Mouse (Mus musculus) liver, adult 2 months (tissue): ENCODE measurements around the gene Tmem117. TPM values are rescaled to one million over a fixed set of nuclear protein-coding genes. Genes with fewer than 3 reads are reported as not detected.

Source experiments
- DNase-seq: peaks from one replicate; pipeline ENCODE4 v3.0.0-alpha.2; 2011; ENCODE audit warnings: low read depth, low spot score; ENCODE audit errors: extremely low read depth
- H3K27ac ChIP-seq: fragments of 200-500 bp; replicated peaks from 2 replicates; pipeline ENCODE4 v1.5.1; 2012; ENCODE audit warnings: low read depth, mild to moderate bottlenecking, control low read depth, inconsistent platforms, low read length; ENCODE audit not compliant: insufficient read depth
- H3K27me3 ChIP-seq: fragments of 200-500 bp; 2 replicates; pipeline ENCODE4 v1.6.1; 2012; ENCODE audit warnings: mild to moderate bottlenecking, moderate library complexity, low read length, inconsistent platforms; ENCODE audit not compliant: control insufficient read depth, insufficient read depth
- H3K36me3 ChIP-seq: fragments of 200-500 bp; 2 replicates; pipeline ENCODE4 v1.6.1; 2012; ENCODE audit warnings: low read length, inconsistent platforms; ENCODE audit not compliant: control insufficient read depth, insufficient read depth
- H3K4me1 ChIP-seq: fragments of 200-500 bp; 2 replicates; pipeline ENCODE4 v1.6.1; 2011; ENCODE audit warnings: low read length; ENCODE audit not compliant: control insufficient read depth, insufficient read depth
- H3K4me3 ChIP-seq: fragments of 200-500 bp; 2 replicates; pipeline ENCODE4 v1.5.1; 2011; ENCODE audit warnings: low read depth, mild to moderate bottlenecking, control low read depth, low read length, moderate library complexity; ENCODE audit not compliant: insufficient read depth
- H3K79me2 ChIP-seq: fragments of 200-500 bp; 2 replicates; pipeline ENCODE4 v1.6.1; 2012; ENCODE audit warnings: inconsistent platforms, mild to moderate bottlenecking, low read length, moderate library complexity; ENCODE audit not compliant: control insufficient read depth, insufficient read depth
- H3K9ac ChIP-seq: fragments of 200-500 bp; 2 replicates; pipeline ENCODE4 v1.6.1; 2012; ENCODE audit warnings: low read depth, mild to moderate bottlenecking, control low read depth, inconsistent platforms, low read length
- CTCF ChIP-seq: fragments of 200-500 bp; IDR thresholded peaks from 2 replicates; pipeline ENCODE4 v1.5.1; 2011; ENCODE audit warnings: low read depth, low read length, control low read depth
- POLR2A ChIP-seq: fragments of 200-500 bp; IDR thresholded peaks from 2 replicates; pipeline ENCODE4 v1.6.1; 2011; ENCODE audit warnings: low read length, control low read depth; ENCODE audit not compliant: insufficient read depth; ENCODE audit errors: extremely low read depth
- WGBS: fragments of 180-500 bp; shearing (Covaris S2); methylation state at CpG from one replicate; pipeline ENCODE4 v1.1.7; 2018; 5-methylcytosine and 5-hydroxymethylcytosine counted together
- polyA plus RNA-seq: library from polyadenylated mRNA; depleted of rRNA; stranded (reverse); fragments of >200 nt; gene quantifications from 2 replicates; pipeline ENCODE4 v1.2.3, GENCODE M21; 2012
- total RNA-seq: library from RNA; depleted of rRNA; stranded (reverse); fragments of >200 nt; gene quantifications from 2 replicates; pipeline ENCODE4 v1.2.3, GENCODE M21; 2014

Tmem117 gene
- total and polyA plus RNA-seq, 2 experiments = 0.46 TPM; not detected in 1

DNA sequence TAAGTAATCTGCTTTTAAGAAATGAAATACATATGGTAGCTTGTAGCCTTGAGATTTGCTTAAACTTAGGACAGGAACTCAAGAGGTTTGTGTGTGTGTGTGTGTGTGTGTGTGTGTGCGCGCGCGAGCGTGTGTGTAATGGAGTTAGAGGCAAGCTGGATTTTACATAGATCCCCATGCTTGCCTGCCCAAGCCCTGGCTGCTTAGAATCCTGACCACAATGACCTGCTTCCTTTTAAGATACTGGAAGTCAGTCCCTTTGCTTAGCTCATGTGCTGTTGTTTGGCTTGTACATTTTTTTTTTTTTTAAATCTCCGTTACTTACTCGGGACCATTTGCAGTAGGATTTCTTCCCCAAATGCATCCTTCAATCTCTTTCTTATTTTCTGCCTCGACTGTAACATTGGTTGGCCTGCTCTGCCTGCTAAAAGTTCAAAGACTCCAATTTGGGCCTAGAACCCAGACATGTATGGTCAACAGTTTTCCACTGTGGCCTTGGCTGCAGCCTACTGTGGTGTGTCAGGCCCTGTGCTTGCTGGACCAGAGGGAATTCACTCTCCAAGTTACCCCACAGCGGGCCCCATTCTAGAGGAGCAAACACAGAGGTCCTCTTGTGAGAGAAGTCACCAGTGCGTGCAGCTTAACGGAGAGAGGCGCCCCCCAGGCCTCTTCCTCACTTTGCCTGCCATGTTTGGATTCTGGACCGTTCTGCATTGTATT is 29.5 kb downstream of the Tmem117 start:
- WGBS = 85% methylated on average over 13 of the region's 13 CpGs
- Histone ChIP-seq H3K9ac (no peak overlapping the region), H3K36me3 (no peaks in the 10 kb centered on the region), H3K4me3 (no peak overlapping the region), H3K4me1 (no peaks in the 10 kb centered on the region), H3K79me2 (no peaks in the 10 kb centered on the region), H3K27me3 (no peaks in the 10 kb centered on the region), H3K27ac (no peak overlapping the region)
- DNase-seq = no peak
- TF ChIP-seq CTCF (no peak), POLR2A (no peak)

DNA sequence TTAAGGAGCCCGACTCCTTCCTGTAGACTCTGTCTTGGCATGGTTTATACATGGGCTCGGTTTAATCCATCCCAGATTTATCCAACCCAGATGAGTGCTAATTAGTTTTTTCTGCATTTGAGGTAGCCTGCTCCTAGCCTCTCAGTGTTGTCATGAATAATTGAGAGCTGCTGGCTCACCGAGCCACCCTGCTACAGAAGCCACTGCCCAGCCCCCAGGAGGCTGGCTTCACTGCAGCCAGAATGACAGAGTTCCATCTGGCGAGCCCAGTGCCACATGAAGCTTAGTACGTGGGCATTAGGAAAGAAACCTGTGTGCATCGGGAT is 30.0 kb downstream of the Tmem117 start:
- H3K79me2 ChIP-seq = no peaks in the 10 kb centered on the region
- DNase-seq = no peak
- no peaks in the 10 kb centered on the region for H3K27me3 ChIP-seq
- H3K4me1 ChIP-seq = no peaks in the 10 kb centered on the region
- no peak overlapping the region for H3K9ac ChIP-seq
- WGBS = 76% methylated on average over 6 of the region's 6 CpGs
- H3K4me3 ChIP-seq = no peak overlapping the region
- H3K27ac ChIP-seq = no peak overlapping the region
- no peaks in the 10 kb centered on the region for H3K36me3 ChIP-seq
- TF ChIP-seq POLR2A = no peak
- no peak for TF ChIP-seq CTCF

DNA sequence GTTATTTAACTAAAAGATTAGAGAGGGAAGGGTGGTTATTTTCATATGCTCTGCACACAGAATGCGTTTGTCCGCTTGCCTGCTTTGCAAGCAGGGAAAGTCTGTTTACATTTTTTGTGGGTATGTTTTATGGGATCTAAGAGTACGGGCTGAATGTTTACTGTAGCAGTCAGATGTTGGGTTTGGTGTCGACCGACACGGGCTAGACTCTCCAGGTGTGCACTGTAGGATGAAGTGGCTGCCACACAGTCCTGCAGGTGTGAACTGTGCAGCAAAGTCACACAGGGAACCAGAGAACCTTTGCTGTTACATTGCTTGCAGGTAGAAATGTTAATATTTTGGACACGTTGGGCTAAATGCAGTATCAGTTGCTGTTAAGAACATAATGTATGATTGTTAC is 31.9 kb downstream of the Tmem117 start:
- H3K79me2 ChIP-seq = no peaks in the 10 kb centered on the region

DNA sequence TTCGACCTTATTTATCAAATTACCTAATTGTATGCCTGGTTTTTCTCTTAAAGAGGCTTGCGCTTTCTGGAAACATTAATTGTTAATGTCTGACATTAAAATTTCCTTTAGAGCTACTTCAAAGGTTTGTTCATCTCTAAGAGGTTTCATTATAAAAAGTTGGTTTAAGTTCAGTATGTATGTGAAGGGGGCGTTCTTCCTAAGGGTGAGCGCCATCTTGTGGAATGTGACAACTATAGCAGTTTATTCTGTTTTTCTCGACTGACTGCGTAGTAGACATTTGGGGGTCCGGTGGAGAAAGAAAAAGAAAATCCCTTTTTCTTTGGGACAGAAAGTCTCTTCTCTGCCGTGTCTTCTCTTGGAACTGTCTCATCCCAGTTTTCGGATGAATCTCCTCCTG is 32.4 kb downstream of the Tmem117 start:
- Histone ChIP-seq H3K27me3 (no peaks in the 10 kb centered on the region), H3K27ac (no peak overlapping the region), H3K36me3 (no peaks in the 10 kb centered on the region), H3K9ac (no peak overlapping the region), H3K79me2 (no peaks in the 10 kb centered on the region), H3K4me3 (no peak overlapping the region), H3K4me1 (no peaks in the 10 kb centered on the region)
- DNase-seq = no peak
- TF ChIP-seq POLR2A = no peak
- TF ChIP-seq CTCF = no peak
- 21% methylated on average over 9 of the region's 9 CpGs for WGBS

More for the DNA sequence above, 31.9 kb downstream of the Tmem117 start:
- H3K4me3 ChIP-seq = no peak overlapping the region
- no peak for TF ChIP-seq POLR2A
- TF ChIP-seq CTCF = no peak
- 33% methylated on average over 7 of the region's 7 CpGs for WGBS
- H3K9ac ChIP-seq = no peak overlapping the region
- DNase-seq = no peak
- H3K27ac ChIP-seq = no peak overlapping the region
- no peaks in the 10 kb centered on the region for H3K27me3 ChIP-seq
- H3K36me3 ChIP-seq = no peaks in the 10 kb centered on the region
- no peaks in the 10 kb centered on the region for H3K4me1 ChIP-seq

DNA sequence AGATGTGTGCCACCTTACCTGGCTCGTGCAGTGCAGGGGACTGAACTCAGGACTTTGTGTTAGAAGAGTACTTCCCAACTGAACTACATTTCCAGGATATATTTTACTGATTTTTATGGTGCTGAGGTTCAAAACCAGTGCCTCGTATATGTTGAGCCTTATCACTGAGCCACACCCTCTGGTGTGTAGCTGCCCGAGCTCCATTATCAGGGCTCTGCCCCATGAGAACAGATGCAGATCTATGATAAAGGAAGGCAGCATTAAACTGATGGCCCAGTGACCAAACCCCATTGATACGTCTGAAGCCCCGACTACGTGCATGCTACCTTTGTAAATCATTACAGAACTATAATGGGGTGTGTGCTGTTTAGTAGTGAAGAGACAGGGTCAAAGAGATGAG is 35.6 kb downstream of the Tmem117 start:
- no peak overlapping the region for H3K27ac ChIP-seq

DNA sequence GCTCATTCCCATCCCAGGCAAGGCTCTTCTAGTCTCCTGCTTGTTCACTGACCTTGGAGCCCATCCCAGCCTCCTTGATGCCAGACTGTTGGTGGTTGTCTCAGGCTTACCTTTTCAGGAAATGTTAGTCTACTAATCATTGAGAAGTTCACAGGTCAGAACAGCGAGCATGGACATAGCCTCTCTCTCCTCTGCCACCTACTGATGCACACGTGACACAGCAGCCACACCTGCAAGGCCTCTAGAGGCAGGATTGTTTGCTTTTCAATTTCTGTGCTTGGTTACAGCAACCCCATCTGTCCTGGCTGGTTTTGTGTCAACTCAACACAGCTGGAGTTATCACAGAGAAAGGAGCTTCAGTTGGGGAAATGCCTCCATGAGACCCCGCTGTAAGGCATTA is 52.1 kb downstream of the Tmem117 start:
- Histone ChIP-seq H3K36me3 (no peaks in the 10 kb centered on the region), H3K27ac (no peak overlapping the region), H3K79me2 (no peaks in the 10 kb centered on the region), H3K9ac (no peak overlapping the region), H3K4me1 (no peaks in the 10 kb centered on the region), H3K27me3 (no peaks in the 10 kb centered on the region), H3K4me3 (no peak overlapping the region)
- DNase-seq = peak; percentile 8
- WGBS = 21% methylated on average over 3 of the region's 3 CpGs
- TF ChIP-seq POLR2A = no peak

More for the DNA sequence above, 35.6 kb downstream of the Tmem117 start:
- no peaks in the 10 kb centered on the region for H3K4me1 ChIP-seq
- WGBS = 73% methylated on average over 6 of the region's 6 CpGs
- no peak overlapping the region for H3K4me3 ChIP-seq
- no peaks in the 10 kb centered on the region for H3K79me2 ChIP-seq
- no peaks in the 10 kb centered on the region for H3K36me3 ChIP-seq
- TF ChIP-seq POLR2A (no peak), CTCF (no peak)
- H3K27me3 ChIP-seq = no peaks in the 10 kb centered on the region
- no peak overlapping the region for H3K9ac ChIP-seq
- DNase-seq = no peak
